Mouse (Mus musculus) olfactory bulb, adult 2 months (tissue): Measurements from ENCODE around the gene Hira.

Experiments used
- CTCF ChIP-seq: fragments of 200-500 bp; IDR thresholded peaks from 2 replicates; pipeline ENCODE4 v1.5.1; 2012; ENCODE audit warnings: low read depth, mild to moderate bottlenecking, low read length, moderate library complexity; ENCODE audit not compliant: insufficient read depth
- POLR2A ChIP-seq: fragments of 200-500 bp; IDR thresholded peaks from 2 replicates; pipeline ENCODE4 v1.6.1; 2012; ENCODE audit warnings: mild to moderate bottlenecking, low read depth, low read length, moderate library complexity; ENCODE audit not compliant: insufficient read depth

DNA sequence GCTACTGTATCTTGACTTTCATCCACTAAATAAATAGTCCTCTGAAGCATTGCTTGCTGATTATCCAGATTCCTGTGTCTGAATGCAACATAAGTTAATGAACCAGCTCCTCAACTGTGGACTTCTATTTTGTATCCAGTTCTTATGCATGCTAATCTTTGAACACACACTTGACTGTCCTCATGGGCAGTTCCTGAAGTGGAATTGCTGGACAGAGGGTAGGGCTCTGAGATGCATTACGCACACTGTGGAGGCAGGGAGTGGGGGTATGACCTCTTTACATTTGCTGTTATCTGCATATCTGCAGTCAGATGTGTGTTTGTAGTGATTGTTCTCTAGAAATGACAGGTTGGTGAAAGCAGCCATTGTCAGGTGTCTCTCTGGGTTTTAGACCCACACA lies 51.1 kb downstream of the Hira start:
- TF ChIP-seq POLR2A (no peak), CTCF (no peak)
